Mouse (Mus musculus): ENCODE results near the gene Abca2. TPM values are rescaled to one million over a fixed set of nuclear protein-coding genes. Genes with fewer than 3 reads are reported as not detected.

Abca2 gene
- total and polyA plus RNA-seq, 2 experiments = 11.1 to 48.7 TPM

DNA sequence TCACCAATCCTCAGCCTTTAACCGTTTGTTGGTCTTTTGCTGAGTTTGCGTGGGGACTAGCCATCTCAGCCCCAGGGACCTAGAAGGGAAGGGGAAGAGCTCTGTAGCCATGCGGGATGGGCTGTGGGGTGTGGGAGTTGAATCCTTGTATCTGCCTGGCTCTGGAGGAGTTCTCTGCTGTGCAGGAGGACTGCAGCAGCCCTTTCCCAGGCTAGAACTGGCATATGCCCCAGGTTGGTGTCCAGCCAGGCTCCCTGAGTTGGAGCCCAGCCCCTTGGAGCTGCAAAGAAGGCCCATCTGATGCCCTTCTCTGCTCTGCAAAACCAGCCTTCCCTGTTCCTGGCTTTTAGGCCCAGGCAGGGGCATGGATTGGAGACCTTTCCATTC is 31.9 kb upstream of the Abca2 start:
- Histone ChIP-seq H3K4me3 (ENCODE audit: insufficient read depth, low read depth, low read length) (no peak overlapping the region), H3K27me3 (ENCODE audit: control insufficient read depth, insufficient read depth, low read length) (no peaks in the 10 kb centered on the region)
- 80% methylated on average over 3 of the region's 3 CpGs for WGBS

DNA sequence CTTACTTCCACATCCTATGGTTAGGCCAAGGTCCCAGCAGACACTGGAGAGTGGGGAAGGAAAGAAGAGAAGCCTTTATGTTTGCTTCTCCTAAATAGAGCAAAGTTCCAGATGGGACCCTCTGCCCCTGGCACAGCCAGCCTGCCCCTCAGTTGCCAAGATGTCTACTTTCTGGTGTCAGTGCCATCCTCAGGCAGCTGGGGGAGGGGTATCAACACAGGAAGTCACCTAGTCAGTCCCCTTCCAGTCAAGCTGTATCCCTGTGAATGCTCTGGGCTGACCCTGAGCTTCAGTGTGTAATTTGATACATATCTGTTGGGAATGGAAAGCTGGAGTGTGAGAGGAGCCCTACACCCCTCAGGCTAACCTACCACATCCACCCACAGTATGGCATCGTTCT is 31.5 kb upstream of the Abca2 start:
- no peaks in the 10 kb centered on the region for H3K79me2 ChIP-seq (ENCODE audit: control insufficient read depth, insufficient read depth, low read length)
- H3K4me1 ChIP-seq (ENCODE audit: control insufficient read depth, insufficient read depth, low read length) = peaks cover 3% of the 10 kb centered on the region; the same call in 1 of the 2 replicates
- H3K4me3 ChIP-seq (ENCODE audit: insufficient read depth, low read depth, low read length) = no peak overlapping the region
- no peaks in the 10 kb centered on the region for H3K27me3 ChIP-seq (ENCODE audit: control insufficient read depth, insufficient read depth, low read length)
- no peak for DNase-seq (ENCODE audit: extremely low read depth, low read depth, low spot score)
- no peak overlapping the region for H3K9ac ChIP-seq (ENCODE audit: low read depth, low read length)
- 82% methylated on average over 1 of the region's 1 CpGs for WGBS
- no peak overlapping the region for H3K27ac ChIP-seq (replicated peaks; ENCODE audit: insufficient read depth, low read depth, low read length)
- TF ChIP-seq POLR2A (IDR thresholded peaks at IDR 0.05; ENCODE audit: extremely low read depth, insufficient read depth, low read length) = no peak
- no peak for TF ChIP-seq CTCF (IDR thresholded peaks at IDR 0.05; ENCODE audit: low read depth, low read length)
- H3K36me3 ChIP-seq (ENCODE audit: control insufficient read depth, insufficient read depth, low read length) = no peaks in the 10 kb centered on the region

More for the DNA sequence above, 31.9 kb upstream of the Abca2 start:
- Histone ChIP-seq H3K79me2 (ENCODE audit: control insufficient read depth, insufficient read depth, low read length) (no peaks in the 10 kb centered on the region), H3K9ac (ENCODE audit: low read depth, low read length) (no peak overlapping the region), H3K27ac (replicated peaks; ENCODE audit: insufficient read depth, low read depth, low read length) (no peak overlapping the region), H3K36me3 (ENCODE audit: control insufficient read depth, insufficient read depth, low read length) (no peaks in the 10 kb centered on the region), H3K4me1 (ENCODE audit: control insufficient read depth, insufficient read depth, low read length) (peaks cover 3% of the 10 kb centered on the region; the same call in 1 of the 2 replicates)
- no peak for DNase-seq (ENCODE audit: extremely low read depth, low read depth, low spot score)
- no peak for TF ChIP-seq POLR2A (IDR thresholded peaks at IDR 0.05; ENCODE audit: extremely low read depth, insufficient read depth, low read length)
- no peak for TF ChIP-seq CTCF (IDR thresholded peaks at IDR 0.05; ENCODE audit: low read depth, low read length)

DNA sequence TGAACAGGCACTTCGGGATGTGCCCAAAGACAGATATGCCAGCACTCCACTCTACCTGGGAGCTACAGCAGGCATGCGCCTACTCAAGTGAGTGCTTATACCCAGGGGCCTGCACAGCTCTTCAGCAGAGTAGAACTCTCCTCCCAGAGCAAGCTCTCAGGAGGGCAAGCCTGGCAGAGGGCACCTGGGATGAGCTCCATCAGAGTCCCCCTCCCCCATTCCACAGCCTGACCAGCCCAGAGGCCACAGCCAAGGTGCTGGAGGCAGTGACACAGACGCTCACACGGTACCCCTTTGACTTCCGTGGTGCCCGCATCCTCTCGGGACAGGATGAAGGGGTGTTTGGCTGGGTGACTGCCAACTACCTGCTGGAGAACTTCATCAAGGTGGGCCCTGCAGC is 30.4 kb upstream of the Abca2 start:
- H3K4me1 ChIP-seq (ENCODE audit: control insufficient read depth, insufficient read depth, low read length) = peaks cover 3% of the 10 kb centered on the region; the same call in 1 of the 2 replicates
- no peak for DNase-seq (ENCODE audit: extremely low read depth, low read depth, low spot score)
- TF ChIP-seq POLR2A (IDR thresholded peaks at IDR 0.05; ENCODE audit: extremely low read depth, insufficient read depth, low read length) (no peak), CTCF (IDR thresholded peaks at IDR 0.05; ENCODE audit: low read depth, low read length) (no peak)

DNA sequence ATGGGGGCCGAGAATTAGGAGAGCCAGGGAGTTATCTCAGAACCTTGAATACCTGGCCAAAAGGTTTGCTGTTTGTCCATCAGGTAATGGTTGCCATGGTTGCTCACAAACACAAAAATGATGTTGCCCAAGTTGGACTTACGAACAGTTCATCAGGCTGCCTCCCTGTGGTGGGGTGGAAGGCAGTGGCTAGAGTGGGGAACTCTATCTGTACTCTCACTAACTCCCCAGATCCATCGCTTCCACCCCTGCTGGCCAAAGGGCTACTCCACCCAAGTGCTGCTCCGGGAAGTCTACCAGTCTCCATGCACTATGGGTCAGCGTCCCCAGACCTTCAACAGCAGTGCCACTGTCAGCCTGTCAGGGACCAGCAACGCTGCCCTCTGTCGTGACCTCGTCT is 29.5 kb upstream of the Abca2 start, which contains the start of gene Npdc1:
Gene Npdc1, plus strand, starts transcription at position 301 of the 400 bp plus-strand sequence.
- H3K4me1 ChIP-seq (ENCODE audit: control insufficient read depth, insufficient read depth, low read length) = peaks cover 3% of the 10 kb centered on the region; the same call in 1 of the 2 replicates
- no peak within 1 kb of the TSS for H3K4me3 ChIP-seq (ENCODE audit: insufficient read depth, low read depth, low read length)
- no peak within 1 kb of the TSS for H3K9ac ChIP-seq (ENCODE audit: low read depth, low read length)
- H3K27ac ChIP-seq (replicated peaks; ENCODE audit: insufficient read depth, low read depth, low read length) = no peak within 1 kb of the TSS
- TF ChIP-seq POLR2A (IDR thresholded peaks at IDR 0.05; ENCODE audit: extremely low read depth, insufficient read depth, low read length) (no peak), CTCF (IDR thresholded peaks at IDR 0.05; ENCODE audit: low read depth, low read length) (no peak)
- H3K36me3 ChIP-seq (ENCODE audit: control insufficient read depth, insufficient read depth, low read length) = no peaks in the 10 kb centered on the region
- 72% methylated on average over 8 of the region's 8 CpGs for WGBS
- H3K27me3 ChIP-seq (ENCODE audit: control insufficient read depth, insufficient read depth, low read length) = peaks cover 6% of the 10 kb centered on the region
- no peaks in the 10 kb centered on the region for H3K79me2 ChIP-seq (ENCODE audit: control insufficient read depth, insufficient read depth, low read length)
- no peak for DNase-seq (ENCODE audit: extremely low read depth, low read depth, low spot score)

More for the DNA sequence above, 30.4 kb upstream of the Abca2 start:
- no peak overlapping the region for H3K9ac ChIP-seq (ENCODE audit: low read depth, low read length)
- no peaks in the 10 kb centered on the region for H3K79me2 ChIP-seq (ENCODE audit: control insufficient read depth, insufficient read depth, low read length)
- whole genome bisulfite sequencing = 89% methylated on average over 7 of the region's 7 CpGs
- H3K4me3 ChIP-seq (ENCODE audit: insufficient read depth, low read depth, low read length) = no peak overlapping the region
- H3K36me3 ChIP-seq (ENCODE audit: control insufficient read depth, insufficient read depth, low read length) = no peaks in the 10 kb centered on the region
- H3K27ac ChIP-seq (replicated peaks; ENCODE audit: insufficient read depth, low read depth, low read length) = no peak overlapping the region
- peaks cover 3% of the 10 kb centered on the region for H3K27me3 ChIP-seq (ENCODE audit: control insufficient read depth, insufficient read depth, low read length)

DNA sequence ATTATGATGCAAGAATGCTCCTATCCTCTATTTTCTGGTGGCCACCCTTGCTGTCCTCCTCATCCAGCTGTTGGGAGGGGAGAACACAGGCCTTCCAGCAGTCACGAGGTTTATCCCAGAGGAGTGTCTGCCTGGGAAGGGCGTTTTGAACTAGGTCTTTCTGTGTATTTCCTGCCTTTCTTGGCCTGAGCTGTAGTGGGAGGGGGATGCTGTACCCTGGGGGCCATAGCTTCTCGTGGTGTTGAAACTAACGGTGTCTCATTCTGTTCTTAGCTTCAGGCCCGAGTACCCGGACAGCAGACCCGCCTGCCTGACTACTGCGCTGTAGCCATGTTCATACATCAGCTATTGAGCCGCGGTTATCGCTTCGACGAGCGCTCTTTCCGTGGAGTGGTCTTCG is 28.2 kb upstream of the Abca2 start:
- no peak overlapping the region for H3K4me3 ChIP-seq (ENCODE audit: insufficient read depth, low read depth, low read length)
- peaks cover 3% of the 10 kb centered on the region; the same call in 1 of the 2 replicates for H3K4me1 ChIP-seq (ENCODE audit: control insufficient read depth, insufficient read depth, low read length)
- DNase-seq (ENCODE audit: extremely low read depth, low read depth, low spot score) = no peak
- H3K36me3 ChIP-seq (ENCODE audit: control insufficient read depth, insufficient read depth, low read length) = no peaks in the 10 kb centered on the region
- 29% methylated on average over 16 of the region's 16 CpGs for WGBS
- no peaks in the 10 kb centered on the region for H3K79me2 ChIP-seq (ENCODE audit: control insufficient read depth, insufficient read depth, low read length)
- H3K27ac ChIP-seq (replicated peaks; ENCODE audit: insufficient read depth, low read depth, low read length) = no peak overlapping the region
- H3K27me3 ChIP-seq (ENCODE audit: control insufficient read depth, insufficient read depth, low read length) = peaks cover 6% of the 10 kb centered on the region
- TF ChIP-seq CTCF (IDR thresholded peaks at IDR 0.05; ENCODE audit: low read depth, low read length) (no peak), POLR2A (IDR thresholded peaks at IDR 0.05; ENCODE audit: extremely low read depth, insufficient read depth, low read length) (no peak)
- H3K9ac ChIP-seq (ENCODE audit: low read depth, low read length) = no peak overlapping the region

DNA sequence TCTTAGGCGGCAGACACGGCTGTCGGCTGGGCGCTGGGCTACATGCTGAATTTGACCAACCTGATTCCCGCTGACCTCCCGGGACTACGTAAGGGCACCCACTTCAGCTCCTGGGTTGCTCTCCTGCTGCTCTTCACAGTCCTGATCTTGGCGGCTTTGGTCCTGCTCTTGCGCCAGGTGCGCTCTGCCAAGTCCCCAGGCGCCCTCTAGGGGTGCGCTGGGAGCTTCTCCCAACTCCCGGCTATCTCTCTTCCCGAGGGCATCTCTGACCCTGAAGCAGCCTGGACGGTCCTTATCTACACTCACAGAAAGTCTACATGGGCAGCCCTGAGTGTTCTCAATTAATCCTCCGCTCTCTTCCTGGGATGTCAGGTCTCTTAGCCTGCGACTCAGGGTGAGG is 27.7 kb upstream of the Abca2 start:
- peaks cover 6% of the 10 kb centered on the region for H3K27me3 ChIP-seq (ENCODE audit: control insufficient read depth, insufficient read depth, low read length)
- H3K36me3 ChIP-seq (ENCODE audit: control insufficient read depth, insufficient read depth, low read length) = no peaks in the 10 kb centered on the region
- no peak for TF ChIP-seq POLR2A (IDR thresholded peaks at IDR 0.05; ENCODE audit: extremely low read depth, insufficient read depth, low read length)
- TF ChIP-seq CTCF (IDR thresholded peaks at IDR 0.05; ENCODE audit: low read depth, low read length) = peak; percentile 87
- H3K27ac ChIP-seq (replicated peaks; ENCODE audit: insufficient read depth, low read depth, low read length) = no peak overlapping the region
- H3K4me1 ChIP-seq (ENCODE audit: control insufficient read depth, insufficient read depth, low read length) = peaks cover 3% of the 10 kb centered on the region; the same call in 1 of the 2 replicates
- no peak overlapping the region for H3K4me3 ChIP-seq (ENCODE audit: insufficient read depth, low read depth, low read length)
- WGBS = 7% methylated on average over 17 of the region's 17 CpGs
- no peak overlapping the region for H3K9ac ChIP-seq (ENCODE audit: low read depth, low read length)
- peak; percentile 53 for DNase-seq (ENCODE audit: extremely low read depth, low read depth, low spot score)
- H3K79me2 ChIP-seq (ENCODE audit: control insufficient read depth, insufficient read depth, low read length) = no peaks in the 10 kb centered on the region
